Mouse (Mus musculus): ENCODE measurements around the gene Atp5g3. TPM values are rescaled to one million over a fixed set of nuclear protein-coding genes. Genes with fewer than 3 reads are reported as not detected.

The Atp5g3 gene
- 295 and 450 TPM in 2 replicates for polyA plus RNA-seq (2012; rRNA removed)

GRCm38 (mm10) chr2:73911175-73911700, at the start of gene Atp5g3:
Gene Atp5g3 (minus strand): TSS chr2:73911326.

GRCm38 (mm10) chr2:73892464-73893296, 18.4 kb downstream of the Atp5g3 start, which contains the start of gene Atf2:
Gene Atf2 (minus strand): TSS chr2:73892639.

Other genes starting within 250 kb of the Atp5g3 start
- 2.2 and 3.0 TPM in 2 replicates for gene Chn1, start 136.0 kb downstream of the Atp5g3 start, polyA plus RNA-seq (2012; rRNA removed)
- 0.88 and 1.9 TPM in 2 replicates for gene Atf2, start 18.7 kb downstream of the Atp5g3 start, polyA plus RNA-seq (2012; rRNA removed)

Measured in stomach, adult 2 months (tissue).